Mouse (Mus musculus) liver, adult 10 weeks (tissue): Measurements from ENCODE around the gene Sst. TPM values are rescaled to one million over a fixed set of nuclear protein-coding genes. Genes with fewer than 3 reads are reported as not detected.

Experiments used
- polyA plus RNA-seq: library from polyadenylated mRNA; stranded (reverse); fragments of 350-450 nt; fragmentation: Illumina TruSeq; extraction: RNeasy Lipid Tissue Mini Kit (QIAGEN cat#74804); gene quantifications from one replicate; pipeline ENCODE4 v1.2.3, GENCODE M21; 2014; ENCODE audit warnings: low read depth, low replicate concordance

The Sst gene
- not detected for polyA plus RNA-seq

GRCm38 (mm10) chr16:23890636-23891035 is at the start of gene Sst:
Gene Sst, minus strand, starts transcription at chr16:23890958.

GRCm38 (mm10) chr16:23932294-23932693 is 41.5 kb upstream of the Sst start, which contains the start of gene Rtp2:
Gene Rtp2, minus strand, starts transcription at chr16:23932394.

Other genes with a start within 250 kb of the Sst start
- gene Rtp2, start 41.4 kb upstream of the Sst start, polyA plus RNA-seq: not detected
- not detected for gene Gm37419, start 97.5 kb upstream of the Sst start, polyA plus RNA-seq
- 13.7 TPM for gene Bcl6, start 97.9 kb upstream of the Sst start, polyA plus RNA-seq